In genomic region chr14:52022709-52023459, GRCm38 (mm10) we compare ENCODE assay signal across 8 mouse cellular contexts. TPM values are rescaled to one million over a fixed set of nuclear protein-coding genes. Genes with fewer than 3 reads are reported as not detected.
A peak's percentile ranks its signal among the peaks of the same experiment; 100 is the strongest.
DNase-seq lines count a peak whose midpoint lies in the region; ATAC-seq lines count a peak whose summit lies in the region.

No protein-coding gene starts in this region.

- DNase-seq in ZHBTc4 (ENCODE audit: low read depth, low spot score): peak; percentile 98
- DNase-seq in cerebellum, postnatal 4 days (ENCODE audit: low spot score in 2 of 2): peak; percentile 81 to 90
- DNase-seq in gastrocnemius, adult 18-20 months (ENCODE audit: low spot score): peak; percentile 87
- peak; percentile 70 to 79 for DNase-seq in left cerebral cortex, adult 8-10 months (ENCODE audit: low spot score in 2 of 2)
- peak; percentile 88 to 90 for DNase-seq in right cerebral cortex, postnatal 10 days (ENCODE audit: low spot score in 2 of 2)
- peak; percentile 93 for DNase-seq in urinary bladder, postnatal 14 days (ENCODE audit: low spot score)

- H3K4me1 ChIP-seq in hindbrain, embryonic 16.5 days (ENCODE audit: control insufficient read depth, insufficient read depth, low read depth, low read length): peaks cover 25% of the 10 kb centered on the region
- H3K4me1 ChIP-seq in megakaryocyte, embryonic 14.5 days: peaks cover 60% of the 10 kb centered on the region

- H3K4me3 ChIP-seq in hindbrain, embryonic 16.5 days (ENCODE audit: low read length): peak overlapping the region; percentile 14
- H3K4me3 ChIP-seq in megakaryocyte, embryonic 14.5 days (replicated peaks): peak overlapping the region; percentile 86

- ATAC-seq in hindbrain, embryonic 16.5 days: 0 out of 2 replicates have a peak, but pooled peaks have one; percentile 7

- WGBS in hindbrain, embryonic 16.5 days: 4% methylated on average over 23 of the region's 23 CpGs

- no peaks in the 10 kb centered on the region for H3K36me3 ChIP-seq in hindbrain, embryonic 16.5 days (ENCODE audit: control insufficient read depth, insufficient read depth, low read length)
- H3K36me3 ChIP-seq in megakaryocyte, embryonic 14.5 days (replicated peaks; ENCODE audit: low read length): peaks cover 7% of the 10 kb centered on the region

- H3K27ac ChIP-seq in hindbrain, embryonic 16.5 days (ENCODE audit: low read depth, low read length): peak overlapping the region; percentile 72

- H3K4me2 ChIP-seq in hindbrain, embryonic 16.5 days (ENCODE audit: low read length): peak overlapping the region; percentile 53

- H3K9ac ChIP-seq in hindbrain, embryonic 16.5 days (ENCODE audit: low read depth, low read length): peak overlapping the region; percentile 36; the same call in 1 of the 2 replicates

- H3K9me3 ChIP-seq in hindbrain, embryonic 16.5 days (ENCODE audit: control insufficient read depth, low read length): no peaks in the 10 kb centered on the region
- H3K9me3 ChIP-seq in megakaryocyte, embryonic 14.5 days: no peaks in the 10 kb centered on the region

- H3K27me3 ChIP-seq in hindbrain, embryonic 16.5 days (replicated peaks; ENCODE audit: control insufficient read depth, insufficient read depth, low read length): no peaks in the 10 kb centered on the region
- no peaks in the 10 kb centered on the region for H3K27me3 ChIP-seq in megakaryocyte, embryonic 14.5 days (replicated peaks)

RNA-seq across cellular contexts. Expression of gene Zfp219, which starts 2.4 kb away (rescaled TPM):
- 10 to 100 TPM; 11.1 to 14.4 TPM for total RNA-seq in gastrocnemius, adult 18-20 months (2021)
- polyA plus RNA-seq in hindbrain, embryonic 16.5 days (2015; fragmentation: Nextera tagmentation; extraction: Ambion mirVana): 23.7 and 28.0 TPM in 2 replicates
- total RNA-seq in left cerebral cortex, adult 8-10 months (2022): 10 to 100 TPM; 35.8 to 44.1 (median 42.2) TPM
- 50.3 and 65.2 TPM in 2 replicates for polyA plus RNA-seq in megakaryocyte, embryonic 14.5 days (2012; ENCODE audit: insufficient read depth, low replicate concordance)

RNA-seq across cellular contexts. Expression of gene Tmem253, which starts 7.4 kb away (rescaled TPM):
- 1 to 10 TPM in 1 of 2 experiments, under 1 TPM in 1; 0.84 to 1.2 TPM for total RNA-seq in gastrocnemius, adult 18-20 months (2021)
- polyA plus RNA-seq in hindbrain, embryonic 16.5 days (2015; fragmentation: Nextera tagmentation; extraction: Ambion mirVana): 0.39 and 0.51 TPM in 2 replicates
- under 1 TPM in 2 of 4 experiments, not detected in 2; 0.51 to 0.59 TPM for total RNA-seq in left cerebral cortex, adult 8-10 months (2022)
- polyA plus RNA-seq in megakaryocyte, embryonic 14.5 days (2012; ENCODE audit: insufficient read depth, low replicate concordance): not detected in 2 replicates

RNA-seq across cellular contexts. Expression of gene Olfr221, which starts 19.4 kb away (rescaled TPM):
- not detected for total RNA-seq in gastrocnemius, adult 18-20 months (2021)
- polyA plus RNA-seq in hindbrain, embryonic 16.5 days (2015; fragmentation: Nextera tagmentation; extraction: Ambion mirVana): not detected in 2 replicates
- not detected for total RNA-seq in left cerebral cortex, adult 8-10 months (2022)
- not detected in 2 replicates for polyA plus RNA-seq in megakaryocyte, embryonic 14.5 days (2012; ENCODE audit: insufficient read depth, low replicate concordance)

RNA-seq across cellular contexts. Expression of gene Arhgef40, which starts 38.4 kb away (rescaled TPM):
- total RNA-seq in gastrocnemius, adult 18-20 months (2021): 10 to 100 TPM in 1 of 2 experiments, 1 to 10 TPM in 1; 7.8 to 13.7 TPM
- polyA plus RNA-seq in hindbrain, embryonic 16.5 days (2015; fragmentation: Nextera tagmentation; extraction: Ambion mirVana): 63.4 and 74.4 TPM in 2 replicates
- 10 to 100 TPM; 28.0 to 39.5 (median 32.9) TPM for total RNA-seq in left cerebral cortex, adult 8-10 months (2022)
- polyA plus RNA-seq in megakaryocyte, embryonic 14.5 days (2012; ENCODE audit: insufficient read depth, low replicate concordance): 12.9 and 14.5 TPM in 2 replicates

Comparison
In these comparisons a context has a peak if more than half of its experiments do, and no peak if none do; other contexts are left out.
1. Peak in every context shown above with its lines: DNase-seq, ATAC-seq, H3K4me3 ChIP-seq and H3K27ac ChIP-seq.